Mouse (Mus musculus) heart, postnatal 0 days (tissue): Measurements from ENCODE around the gene Ascl3.

Experiments
- CTCF ChIP-seq: IDR thresholded peaks from 2 replicates; pipeline ENCODE4 v1.5.1; 2016; ENCODE audit warnings: antibody characterized with exemption, control low read depth, low read depth
- EP300 ChIP-seq: IDR thresholded peaks from 2 replicates; pipeline ENCODE4 v1.6.1; 2016; ENCODE audit warnings: antibody characterized with exemption, low read depth

- TF ChIP-seq EP300 (no peak), CTCF (no peak)
Measured at GRCm38 (mm10) chr7:109690961-109691360, 40.6 kb downstream of the Ascl3 start.
